Mouse (Mus musculus) CH12.LX (cell line): ENCODE results near the gene Impg2.

Experiments
- CTCF ChIP-seq, 2 experiments: IDR thresholded peaks in 1 of 2; conservative IDR thresholded peaks in 1 of 2; 2 replicates each; pipeline ENCODE4 v1.5.1; 2011 to 2012; ENCODE audit warnings: low read depth in 2 of 2, low read length in 2 of 2, improper control_type of control experiment in 1 of 2, inconsistent platforms in 1 of 2, mild to moderate bottlenecking in 1 of 2, moderate library complexity in 1 of 2
- ELF1 ChIP-seq: IDR thresholded peaks from 2 replicates; pipeline ENCODE4 v1.6.1; 2014; ENCODE audit warnings: low read depth, mild to moderate bottlenecking, inconsistent platforms, low read length, improper control_type of control experiment
- EP300 ChIP-seq: IDR thresholded peaks from 2 replicates; pipeline ENCODE4 v1.6.1; 2011; ENCODE audit warnings: low read length, improper control_type of control experiment
- KAT2A ChIP-seq: IDR thresholded peaks from 2 replicates; pipeline ENCODE4 v1.6.1; 2012; ENCODE audit warnings: low read length, improper control_type of control experiment, inconsistent platforms; ENCODE audit not compliant: insufficient replicate concordance
- MYC ChIP-seq: IDR thresholded peaks from 2 replicates; pipeline ENCODE4 v1.6.1; 2011; ENCODE audit warnings: low read depth, mild to moderate bottlenecking, improper control_type of control experiment, low read length
- NRF1 ChIP-seq: IDR thresholded peaks from 2 replicates; pipeline ENCODE4 v1.6.1; 2014; ENCODE audit warnings: low read depth, mild to moderate bottlenecking, inconsistent platforms, low read length, improper control_type of control experiment, moderate library complexity
- POLR2A ChIP-seq: IDR thresholded peaks from 2 replicates; pipeline ENCODE4 v1.6.1; 2011; ENCODE audit warnings: low read depth, mild to moderate bottlenecking, improper control_type of control experiment, low read length

- TF ChIP-seq KAT2A (no peak), POLR2A (no peak), EP300 (no peak), CTCF (conservative IDR thresholded peaks at IDR 0.05 in 1 of 2, IDR thresholded peaks at IDR 0.05 in 1 of 2; ENCODE audit: low read depth in 2 of 2, low read length in 2 of 2) (no peak), MYC (no peak), ELF1 (no peak), NRF1 (no peak)
Observed at GRCm38 (mm10) chr16:56286076-56286475, 82.0 kb downstream of the Impg2 start.
